Mouse (Mus musculus) heart, postnatal 0 days (tissue): ENCODE results near the gene Sp9. TPM values are rescaled to one million over a fixed set of nuclear protein-coding genes. Genes with fewer than 3 reads are reported as not detected.
A peak's percentile ranks its signal among the peaks of the same experiment; 100 is the strongest.

Experiments
- ATAC-seq: fragments of 200-750 bp; cut with Nextera tagmentation; 2 replicates; pipeline ENCODE4 v1.8.0; 2017; ENCODE audit warnings: low read depth, moderate number of reproducible peaks, moderate library complexity; ENCODE audit not compliant: insufficient read depth
- DNase-seq: peaks from one replicate; pipeline ENCODE4 v3.0.0-alpha.2; 2016; ENCODE audit warnings: low spot score
- H3K27ac ChIP-seq: fragments of 300-500 bp; sonication (generic); 2 replicates; pipeline ENCODE4 v1.5.1; 2014; ENCODE audit warnings: low read depth, mild to moderate bottlenecking
- H3K27me3 ChIP-seq: fragments of 300-500 bp; sonication (generic); 2 replicates; pipeline ENCODE4 v1.6.1; 2014; ENCODE audit warnings: low read length, mixed read lengths; ENCODE audit not compliant: control insufficient read depth, insufficient read depth
- H3K36me3 ChIP-seq: fragments of 300-500 bp; sonication (generic); replicated peaks from 2 replicates; pipeline ENCODE4 v1.6.1; 2014; ENCODE audit warnings: low read length, mixed read lengths; ENCODE audit not compliant: control insufficient read depth, insufficient read depth
- H3K4me1 ChIP-seq: fragments of 300-500 bp; sonication (generic); 2 replicates; pipeline ENCODE4 v1.6.1; 2014; ENCODE audit warnings: antibody characterized with exemption; ENCODE audit not compliant: control insufficient read depth, insufficient read depth
- H3K4me2 ChIP-seq: fragments of 300-500 bp; sonication (generic); 2 replicates; pipeline ENCODE4 v1.6.1; 2014; ENCODE audit warnings: low read depth, mild to moderate bottlenecking, low read length, moderate library complexity
- H3K4me3 ChIP-seq: fragments of 300-500 bp; sonication (generic); 2 replicates; pipeline ENCODE4 v1.5.1; 2014; ENCODE audit warnings: low read depth, low read length
- H3K9ac ChIP-seq: fragments of 300-500 bp; sonication (generic); replicated peaks from 2 replicates; pipeline ENCODE4 v1.6.1; 2014; ENCODE audit warnings: low read depth, low read length, mixed read lengths
- H3K9me3 ChIP-seq: fragments of 300-500 bp; sonication (generic); replicated peaks from 2 replicates; pipeline ENCODE4 v1.6.1; 2016; ENCODE audit warnings: low read length; ENCODE audit not compliant: control insufficient read depth
- CTCF ChIP-seq: IDR thresholded peaks from 2 replicates; pipeline ENCODE4 v1.5.1; 2016; ENCODE audit warnings: antibody characterized with exemption, control low read depth, low read depth
- EP300 ChIP-seq: IDR thresholded peaks from 2 replicates; pipeline ENCODE4 v1.6.1; 2016; ENCODE audit warnings: antibody characterized with exemption, low read depth
- WGBS: fragments of 180-500 bp; shearing (Covaris S2); extraction: QIAGEN DNeasy Blood & Tissue Kit; methylation state at CpG from one replicate; pipeline ENCODE4 v1.1.7; 2014; 5-methylcytosine and 5-hydroxymethylcytosine counted together
- polyA plus RNA-seq: library from polyadenylated mRNA; unstranded; fragments of >200 nt; fragmentation: Nextera tagmentation; extraction: Ambion mirVana; gene quantifications from 2 replicates; pipeline ENCODE4 v1.2.1, GENCODE M21; 2015
- total RNA-seq: library from RNA; depleted of rRNA; stranded (reverse); fragments of >200 nt; gene quantifications from 2 replicates; pipeline ENCODE4 v1.2.3, GENCODE M21; 2014; ENCODE audit warnings: low replicate concordance

The Sp9 gene
- total and polyA plus RNA-seq, 2 experiments from 2014 or later: not detected

GRCm38 (mm10) chr2:73270593-73271458, 899 bp upstream of the Sp9 start:
- DNase-seq (no peak), ATAC-seq (no peak)
- WGBS: 3% methylated on average over 38 of the region's 38 CpGs
- TF ChIP-seq EP300 (no peak), CTCF (peak; percentile 9; the same call in 1 of the 2 replicates)
- H3K9me3 ChIP-seq: no peaks in the 10 kb centered on the region
- no peak overlapping the region for H3K27ac ChIP-seq
- H3K9ac ChIP-seq: no peak overlapping the region
- peaks cover 18% of the 10 kb centered on the region for H3K4me1 ChIP-seq
- peaks cover 88% of the 10 kb centered on the region for H3K27me3 ChIP-seq
- no peak overlapping the region for H3K4me2 ChIP-seq
- no peak overlapping the region; the same call in 1 of the 2 replicates for H3K4me3 ChIP-seq
- H3K36me3 ChIP-seq: no peaks in the 10 kb centered on the region

DNA sequence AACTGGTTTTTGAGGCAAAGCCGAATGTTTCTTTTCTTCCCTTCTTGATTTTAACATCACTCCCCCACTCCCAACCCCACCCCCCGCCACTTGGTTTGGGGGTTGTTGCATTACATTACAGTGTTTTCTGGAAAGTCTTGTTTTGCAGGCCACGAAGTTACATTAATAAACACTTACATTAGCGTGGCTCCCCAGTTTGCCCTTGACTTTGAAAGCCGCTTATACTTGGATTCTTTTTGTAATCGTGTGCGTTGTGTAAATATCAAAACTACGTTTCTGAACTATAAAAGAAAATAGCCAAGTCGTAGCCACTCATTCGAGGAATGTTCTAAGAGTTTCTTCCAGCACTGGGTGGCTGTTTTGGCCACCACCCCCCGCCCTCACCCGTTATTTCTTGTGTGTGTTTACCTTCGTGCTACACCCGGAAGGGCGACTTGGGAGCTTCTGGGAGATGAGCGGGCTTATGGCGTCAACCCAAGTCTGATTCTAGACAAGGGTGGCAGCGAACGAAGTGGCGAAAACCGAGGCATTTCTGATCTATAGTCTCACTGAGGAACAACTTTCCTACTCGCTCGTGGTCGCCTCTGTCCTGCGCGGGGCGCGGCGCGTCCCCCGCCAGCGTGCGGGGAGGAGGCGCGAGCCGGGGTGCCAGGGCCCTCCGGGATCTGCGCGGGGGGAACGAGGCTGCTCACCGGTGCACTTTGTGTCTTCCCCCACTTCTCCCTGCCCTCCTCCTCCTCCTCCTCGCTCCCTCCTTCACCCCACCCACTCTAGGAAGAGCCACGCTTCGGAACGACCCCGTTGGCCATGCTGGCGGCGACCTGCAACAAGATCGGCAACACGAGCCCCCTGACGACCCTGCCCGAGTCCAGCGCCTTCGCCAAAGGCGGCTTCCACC, 875 bp downstream of the Sp9 start:
- Histone ChIP-seq H3K9ac (no peak overlapping the region), H3K4me2 (peak overlapping the region; percentile 62), H3K36me3 (no peaks in the 10 kb centered on the region), H3K4me3 (peak overlapping the region; percentile 43), H3K27me3 (peaks cover 90% of the 10 kb centered on the region), H3K9me3 (no peaks in the 10 kb centered on the region), H3K4me1 (peaks cover 18% of the 10 kb centered on the region), H3K27ac (no peak overlapping the region)
- TF ChIP-seq CTCF: no peak
- no peak for TF ChIP-seq EP300
- DNase-seq (no peak), ATAC-seq (no peak)
- 3% methylated on average over 43 of the region's 55 CpGs for WGBS

GRCm38 (mm10) chr2:73273249-73274118, 1.8 kb downstream of the Sp9 start:
- H3K36me3 ChIP-seq: no peaks in the 10 kb centered on the region
- no peak overlapping the region for H3K27ac ChIP-seq
- H3K9ac ChIP-seq: no peak overlapping the region
- peak overlapping the region; percentile 43 for H3K4me3 ChIP-seq
- H3K27me3 ChIP-seq: peaks cover 89% of the 10 kb centered on the region
- H3K4me2 ChIP-seq: peak overlapping the region; percentile 62
- no peak for TF ChIP-seq CTCF
- no peak for TF ChIP-seq EP300
- no peaks in the 10 kb centered on the region for H3K9me3 ChIP-seq
- ATAC-seq (0 out of 2 replicates have a peak, but pooled peaks have one; percentile 16), DNase-seq (no peak)
- WGBS: 1% methylated on average over 93 of the region's 110 CpGs
- H3K4me1 ChIP-seq: peaks cover 18% of the 10 kb centered on the region

DNA sequence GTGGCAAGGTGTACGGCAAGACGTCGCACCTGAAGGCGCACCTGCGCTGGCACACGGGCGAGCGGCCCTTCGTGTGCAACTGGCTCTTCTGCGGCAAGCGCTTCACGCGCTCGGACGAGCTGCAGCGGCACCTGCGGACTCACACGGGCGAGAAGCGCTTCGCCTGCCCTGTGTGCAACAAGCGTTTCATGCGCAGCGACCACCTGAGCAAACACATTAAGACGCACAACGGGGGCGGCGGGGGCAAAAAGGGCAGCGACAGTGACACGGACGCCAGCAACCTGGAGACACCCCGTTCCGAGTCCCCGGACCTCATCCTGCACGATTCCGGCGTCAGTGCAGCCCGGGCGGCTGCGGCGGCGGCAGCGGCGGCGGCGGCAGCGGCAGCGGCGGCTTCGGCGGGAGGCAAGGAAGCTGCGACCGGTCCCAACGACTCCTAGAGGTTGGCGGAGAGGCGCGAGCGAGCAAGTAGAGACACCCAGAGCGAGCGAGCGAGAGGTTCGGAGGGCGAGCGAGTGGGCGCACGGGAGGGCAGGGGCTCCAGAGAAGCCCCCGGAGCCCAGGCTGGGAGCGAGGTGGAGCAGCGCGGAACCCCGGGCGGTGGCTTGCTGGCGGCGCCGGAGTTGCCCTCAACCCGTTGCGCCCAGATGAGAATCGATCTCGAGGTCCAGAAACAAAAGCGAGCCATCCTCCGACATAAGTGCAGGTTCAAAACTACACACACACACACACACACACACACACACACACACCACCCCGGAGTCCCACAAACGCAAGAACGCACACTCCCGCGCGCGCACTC, 2.6 kb downstream of the Sp9 start:
- DNase-seq (no peak), ATAC-seq (no peak)
- Histone ChIP-seq H3K36me3 (no peaks in the 10 kb centered on the region), H3K4me3 (peak overlapping the region; percentile 43), H3K9ac (no peak overlapping the region), H3K4me2 (peak overlapping the region; percentile 62), H3K27me3 (peaks cover 89% of the 10 kb centered on the region), H3K27ac (no peak overlapping the region), H3K9me3 (no peaks in the 10 kb centered on the region), H3K4me1 (peaks cover 18% of the 10 kb centered on the region)
- TF ChIP-seq CTCF: no peak
- TF ChIP-seq EP300: no peak
- 1% methylated on average over 88 of the region's 88 CpGs for WGBS
